Mouse (Mus musculus): Measurements from ENCODE around the gene Dmwd. TPM values are rescaled to one million over a fixed set of nuclear protein-coding genes. Genes with fewer than 3 reads are reported as not detected.

Gene Dmwd
- polyA plus RNA-seq (2016; fragmentation: Nextera tagmentation; extraction: Ambion mirVana): 18.8 and 23.1 TPM in 2 replicates

- Histone ChIP-seq H3K4me2 (replicated peaks) (peak within 1 kb of the TSS; percentile 79), H3K9me3 (no peaks in the 10 kb centered on the region), H3K27me3 (no peaks in the 10 kb centered on the region), H3K36me3 (peaks cover 31% of the 10 kb centered on the region), H3K9ac (peak within 1 kb of the TSS; percentile 100), H3K27ac (peak within 1 kb of the TSS; percentile 80), H3K4me1 (peaks cover 18% of the 10 kb centered on the region), H3K4me3 (peak within 1 kb of the TSS; percentile 99)
- ATAC-seq (ENCODE audit: insufficient number of reproducible peaks, insufficient read depth, low FRiP score, low TSS enrichment): peak; percentile 98
- WGBS: 1% methylated on average over 65 of the region's 91 CpGs
These were observed at the start of gene Dmwd for GRCm38 (mm10) chr7:19075723-19076585. Gene Dmwd, plus strand, starts transcription at chr7:19076227.

- H3K9ac ChIP-seq: no peak overlapping the region
- ATAC-seq (ENCODE audit: insufficient number of reproducible peaks, insufficient read depth, low FRiP score, low TSS enrichment): no peak
- H3K4me1 ChIP-seq: peaks cover 22% of the 10 kb centered on the region
- H3K4me2 ChIP-seq (replicated peaks): no peak overlapping the region
- peaks cover 8% of the 10 kb centered on the region for H3K27me3 ChIP-seq
- H3K4me3 ChIP-seq: no peak overlapping the region
- H3K36me3 ChIP-seq: peaks cover 43% of the 10 kb centered on the region
- H3K27ac ChIP-seq: no peak overlapping the region
- no peaks in the 10 kb centered on the region for H3K9me3 ChIP-seq
These were observed 48.0 kb upstream of the Dmwd start for GRCm38 (mm10) chr7:19028067-19028466.

DNA sequence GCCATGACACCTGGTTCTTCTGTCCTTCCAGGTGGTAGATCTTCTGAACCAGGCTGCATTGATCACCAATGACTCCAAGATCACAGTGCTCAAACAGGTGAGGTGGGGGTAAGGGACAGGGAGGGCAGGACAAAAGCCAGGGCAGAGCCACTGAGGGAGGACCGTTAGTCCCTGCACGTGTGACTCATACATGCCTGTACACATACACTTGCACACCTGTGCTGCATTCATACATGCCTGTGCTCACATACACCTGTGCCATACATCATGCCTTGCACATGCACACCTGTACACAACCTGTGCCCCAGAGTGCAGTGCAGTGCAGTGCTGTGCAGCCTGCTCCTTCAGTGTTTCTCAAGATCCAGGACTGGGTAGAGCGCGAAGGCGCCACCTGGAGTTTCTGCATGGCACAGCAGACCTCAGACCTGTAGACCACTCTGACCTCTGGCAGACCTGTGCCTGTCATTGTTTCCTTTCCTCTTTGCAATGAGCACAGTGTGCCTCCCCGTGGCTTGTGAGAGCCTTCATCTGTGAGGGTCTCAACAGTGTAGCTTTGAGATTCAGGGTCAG is 46.9 kb upstream of the Dmwd start:
- no peak overlapping the region for H3K27ac ChIP-seq
- H3K4me2 ChIP-seq (replicated peaks): no peak overlapping the region
- peaks cover 51% of the 10 kb centered on the region for H3K36me3 ChIP-seq
- no peak overlapping the region for H3K9ac ChIP-seq
- 62% methylated on average over 6 of the region's 6 CpGs for WGBS
- H3K27me3 ChIP-seq: no peaks in the 10 kb centered on the region
- H3K4me3 ChIP-seq: no peak overlapping the region
- H3K4me1 ChIP-seq: peaks cover 22% of the 10 kb centered on the region
- no peak for ATAC-seq (ENCODE audit: insufficient number of reproducible peaks, insufficient read depth, low FRiP score, low TSS enrichment)
- H3K9me3 ChIP-seq: no peaks in the 10 kb centered on the region

DNA sequence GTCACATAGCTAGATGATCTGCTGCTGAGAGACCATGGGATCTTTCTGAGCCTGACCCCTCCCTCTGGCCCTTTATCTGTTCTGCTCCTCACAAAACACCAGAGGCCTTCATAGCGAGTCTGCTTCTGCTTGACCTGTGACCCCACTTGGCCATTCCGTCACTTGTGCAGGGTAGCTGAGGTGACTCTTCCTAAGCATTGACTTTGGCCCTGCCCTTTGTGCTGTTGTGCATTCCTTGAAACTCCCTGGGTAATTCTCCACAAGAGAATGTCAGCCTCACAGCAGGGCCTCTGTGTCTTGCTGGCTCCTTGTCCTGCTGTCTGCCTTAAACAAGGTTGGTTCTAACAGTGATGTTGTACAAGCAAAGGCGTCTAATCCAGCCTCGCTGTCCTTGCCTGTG is 44.4 kb upstream of the Dmwd start:
- Histone ChIP-seq H3K4me3 (no peak overlapping the region), H3K4me2 (replicated peaks) (no peak overlapping the region), H3K27me3 (no peaks in the 10 kb centered on the region), H3K9me3 (no peaks in the 10 kb centered on the region), H3K9ac (no peak overlapping the region), H3K36me3 (peaks cover 75% of the 10 kb centered on the region), H3K4me1 (0 out of 2 replicates have a peak, but pooled peaks cover 7% of the 10 kb centered on the region), H3K27ac (no peak overlapping the region)
- WGBS: 62% methylated on average over 4 of the region's 4 CpGs
- ATAC-seq (ENCODE audit: insufficient number of reproducible peaks, insufficient read depth, low FRiP score, low TSS enrichment): no peak

GRCm38 (mm10) chr7:19044616-19045015 is 31.4 kb upstream of the Dmwd start:
- no peak overlapping the region for H3K27ac ChIP-seq
- 95% methylated on average over 6 of the region's 6 CpGs for WGBS
- no peaks in the 10 kb centered on the region for H3K4me1 ChIP-seq
- H3K36me3 ChIP-seq: peaks cover 99% of the 10 kb centered on the region
- H3K4me2 ChIP-seq (replicated peaks): no peak overlapping the region
- ATAC-seq (ENCODE audit: insufficient number of reproducible peaks, insufficient read depth, low FRiP score, low TSS enrichment): no peak
- no peaks in the 10 kb centered on the region for H3K27me3 ChIP-seq
- no peak overlapping the region for H3K4me3 ChIP-seq
- no peaks in the 10 kb centered on the region for H3K9me3 ChIP-seq
- H3K9ac ChIP-seq: no peak overlapping the region

DNA sequence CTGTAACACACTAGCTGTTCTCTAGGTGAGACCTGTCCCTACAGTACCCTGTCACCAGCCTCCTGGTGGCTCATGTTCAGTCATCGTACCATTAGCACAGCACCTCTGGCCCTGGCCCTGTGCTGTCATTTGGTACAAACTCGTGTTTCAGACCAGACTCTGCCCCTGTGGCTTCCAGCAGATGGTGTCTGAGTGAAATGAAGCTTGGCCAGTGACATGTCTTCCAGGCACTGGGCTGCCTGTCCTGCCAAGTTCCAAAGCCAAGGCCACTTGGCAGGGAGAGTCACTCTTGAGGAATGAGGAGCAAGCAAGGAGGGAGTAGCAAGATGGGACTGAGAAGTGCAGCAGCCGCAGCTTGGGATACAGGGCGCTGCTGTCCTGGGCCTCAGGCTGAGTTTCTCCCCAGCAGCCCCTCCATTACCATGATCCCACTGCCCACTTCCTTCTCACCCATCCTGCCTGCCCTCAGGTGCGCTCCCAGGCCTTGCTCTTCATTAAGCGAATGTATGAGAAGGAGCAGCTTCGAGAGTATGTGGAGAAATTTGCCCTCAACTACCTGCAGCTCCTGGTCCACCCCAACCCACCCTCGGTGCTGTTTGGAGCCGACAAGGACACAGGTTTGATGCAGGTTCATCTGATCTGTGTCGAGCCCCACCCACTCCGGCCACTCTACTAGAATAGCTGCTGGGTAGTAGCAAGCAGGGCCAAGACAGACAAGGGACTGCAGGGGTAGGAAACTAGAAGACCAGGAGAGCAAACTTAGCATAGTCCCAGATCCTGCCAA is 29.5 kb upstream of the Dmwd start:
- H3K4me3 ChIP-seq: no peak overlapping the region
- ATAC-seq (ENCODE audit: insufficient number of reproducible peaks, insufficient read depth, low FRiP score, low TSS enrichment): no peak
- H3K36me3 ChIP-seq: peaks cover 99% of the 10 kb centered on the region
- H3K27me3 ChIP-seq: no peaks in the 10 kb centered on the region
- no peaks in the 10 kb centered on the region for H3K4me1 ChIP-seq
- no peak overlapping the region for H3K4me2 ChIP-seq (replicated peaks)
- H3K27ac ChIP-seq: no peak overlapping the region
- no peaks in the 10 kb centered on the region for H3K9me3 ChIP-seq
- H3K9ac ChIP-seq: no peak overlapping the region
- WGBS: 92% methylated on average over 11 of the region's 11 CpGs

DNA sequence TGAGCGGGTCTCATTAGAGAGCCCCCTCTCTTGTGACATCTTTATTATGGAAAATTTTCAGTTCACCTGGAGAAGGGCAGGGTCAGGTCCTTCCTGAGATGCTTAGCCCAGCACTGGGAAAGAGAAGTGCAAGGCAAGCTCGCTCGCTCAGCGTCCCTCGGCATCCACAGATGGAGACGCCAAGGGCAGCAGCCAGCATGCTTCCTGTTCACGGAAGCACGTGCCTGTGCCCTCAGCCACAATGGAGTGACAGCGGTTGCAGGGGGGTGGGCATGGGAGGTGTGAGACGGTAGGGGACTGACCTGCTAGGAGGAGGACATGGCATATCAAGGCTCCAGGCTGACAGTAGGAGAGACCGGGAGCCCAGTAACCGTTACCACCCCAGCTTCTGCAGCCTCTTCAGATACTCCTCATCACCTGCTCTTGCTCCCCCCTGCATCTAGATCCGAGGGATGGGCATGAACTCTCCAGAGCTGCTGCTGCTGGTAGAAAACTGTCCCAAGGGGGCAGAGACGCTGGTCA is 28.0 kb upstream of the Dmwd start:
- Histone ChIP-seq H3K36me3 (peaks cover 98% of the 10 kb centered on the region), H3K27me3 (no peaks in the 10 kb centered on the region), H3K4me3 (no peak overlapping the region), H3K9ac (no peak overlapping the region), H3K27ac (no peak overlapping the region), H3K4me1 (no peaks in the 10 kb centered on the region), H3K4me2 (replicated peaks) (no peak overlapping the region), H3K9me3 (no peaks in the 10 kb centered on the region)
- WGBS: 89% methylated on average over 14 of the region's 14 CpGs
- no peak for ATAC-seq (ENCODE audit: insufficient number of reproducible peaks, insufficient read depth, low FRiP score, low TSS enrichment)

- Histone ChIP-seq H3K9ac (no peak overlapping the region), H3K4me2 (replicated peaks) (no peak overlapping the region), H3K9me3 (no peaks in the 10 kb centered on the region), H3K36me3 (peaks cover 91% of the 10 kb centered on the region), H3K4me1 (peaks cover under 1% of the 10 kb centered on the region; the same call in 1 of the 2 replicates), H3K27ac (no peak overlapping the region), H3K4me3 (no peak overlapping the region), H3K27me3 (no peaks in the 10 kb centered on the region)
- WGBS: 88% methylated on average over 5 of the region's 5 CpGs
- ATAC-seq (ENCODE audit: insufficient number of reproducible peaks, insufficient read depth, low FRiP score, low TSS enrichment): no peak
These were observed 26.8 kb upstream of the Dmwd start for GRCm38 (mm10) chr7:19049252-19049651.

- Histone ChIP-seq H3K27ac (no peak overlapping the region), H3K4me2 (replicated peaks) (no peak overlapping the region), H3K4me1 (peaks cover 9% of the 10 kb centered on the region), H3K27me3 (no peaks in the 10 kb centered on the region), H3K9ac (no peak overlapping the region; the same call in 1 of the 2 replicates), H3K4me3 (no peak overlapping the region), H3K9me3 (no peaks in the 10 kb centered on the region), H3K36me3 (peaks cover 83% of the 10 kb centered on the region)
- ATAC-seq (ENCODE audit: insufficient number of reproducible peaks, insufficient read depth, low FRiP score, low TSS enrichment): no peak
- WGBS: 90% methylated on average over 8 of the region's 8 CpGs
These were observed 25.9 kb upstream of the Dmwd start for GRCm38 (mm10) chr7:19050172-19050571.

- Histone ChIP-seq H3K9me3 (no peaks in the 10 kb centered on the region), H3K4me2 (replicated peaks) (no peak overlapping the region), H3K4me3 (no peak overlapping the region), H3K36me3 (peaks cover 75% of the 10 kb centered on the region), H3K27ac (no peak overlapping the region), H3K9ac (no peak overlapping the region), H3K4me1 (peaks cover 9% of the 10 kb centered on the region), H3K27me3 (no peaks in the 10 kb centered on the region)
- WGBS: 68% methylated on average over 4 of the region's 4 CpGs
- no peak for ATAC-seq (ENCODE audit: insufficient number of reproducible peaks, insufficient read depth, low FRiP score, low TSS enrichment)
These were observed 24.9 kb upstream of the Dmwd start for GRCm38 (mm10) chr7:19051161-19051560.

DNA sequence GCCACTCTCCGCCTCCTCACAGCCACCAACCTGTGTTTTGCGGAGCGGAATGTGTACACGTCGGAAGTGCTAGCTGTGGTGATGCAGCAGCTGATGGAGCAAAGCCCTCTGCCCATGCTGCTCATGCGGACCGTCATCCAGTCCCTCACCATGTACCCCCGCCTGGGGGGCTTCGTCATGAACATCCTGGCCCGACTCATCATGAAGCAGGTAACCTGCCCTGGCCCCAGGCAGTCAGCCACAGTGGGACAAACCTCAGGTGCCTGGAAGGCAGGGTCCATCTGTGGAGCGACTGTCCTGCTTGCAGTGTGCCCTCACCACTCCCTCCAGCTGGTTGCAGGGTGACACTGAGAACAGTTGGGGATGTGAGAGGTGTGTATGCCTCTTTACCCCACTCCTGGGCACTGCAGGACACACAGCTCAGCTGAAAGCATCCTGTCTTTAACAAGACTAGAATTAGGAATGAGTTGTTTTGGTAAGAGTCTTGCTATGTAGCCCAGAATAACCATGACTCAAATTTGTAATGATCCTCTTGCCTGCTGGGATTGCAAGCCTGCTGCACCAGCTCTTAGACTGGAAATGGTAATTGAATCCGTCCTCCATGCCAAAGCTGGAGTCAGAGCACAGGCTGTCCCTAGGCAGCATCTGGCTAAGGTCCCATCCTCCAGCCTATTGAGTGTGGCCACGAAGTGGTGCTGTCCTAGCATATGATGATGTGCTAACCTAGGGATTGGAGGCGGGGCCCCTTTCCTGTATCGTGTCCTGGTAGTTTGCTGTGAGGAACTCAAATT is 23.5 kb upstream of the Dmwd start:
- Histone ChIP-seq H3K4me3 (no peak overlapping the region), H3K36me3 (peaks cover 62% of the 10 kb centered on the region), H3K9me3 (no peaks in the 10 kb centered on the region), H3K4me1 (peaks cover 9% of the 10 kb centered on the region), H3K27me3 (no peaks in the 10 kb centered on the region), H3K27ac (no peak overlapping the region), H3K4me2 (replicated peaks) (no peak overlapping the region), H3K9ac (no peak overlapping the region)
- no peak for ATAC-seq (ENCODE audit: insufficient number of reproducible peaks, insufficient read depth, low FRiP score, low TSS enrichment)
- WGBS: 90% methylated on average over 15 of the region's 15 CpGs
